Mouse (Mus musculus): ENCODE measurements around the gene Gm8909. TPM values are rescaled to one million over a fixed set of nuclear protein-coding genes. Genes with fewer than 3 reads are reported as not detected.

Gm8909 gene
- 6.7 and 9.6 TPM in 2 replicates for polyA plus RNA-seq (2015; fragmentation: Nextera tagmentation; extraction: Ambion mirVana)

DNA sequence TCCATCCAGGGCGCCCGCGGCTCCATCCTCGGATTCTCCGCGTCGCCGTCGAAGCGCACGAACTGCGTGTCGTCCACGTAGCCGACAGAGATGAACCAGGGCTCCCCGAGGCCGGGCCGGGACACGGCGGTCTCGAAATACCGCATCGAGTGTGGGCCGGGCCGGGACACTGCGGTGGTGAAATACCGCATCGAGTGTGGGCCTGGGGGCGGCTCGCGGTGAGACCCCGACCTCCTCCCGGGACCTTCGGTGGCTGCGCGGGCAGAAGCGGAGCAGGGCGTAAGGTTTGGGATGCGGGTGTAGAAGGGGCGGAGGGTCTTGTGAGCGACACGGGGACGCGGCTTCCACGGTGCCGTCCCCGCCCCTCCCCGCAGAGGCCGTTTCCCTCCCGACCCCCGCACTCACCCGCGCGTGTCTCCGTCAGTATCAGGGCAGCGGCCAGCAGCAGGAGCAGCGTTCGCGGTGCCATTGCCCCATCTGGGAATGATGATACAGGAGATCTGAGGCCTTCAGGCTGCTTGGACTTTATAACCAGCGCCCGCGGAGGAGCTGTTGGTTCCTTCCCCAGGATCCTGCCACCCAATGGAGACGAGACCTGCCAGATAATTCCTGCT lies at the start of gene Gm8909:
Gene Gm8909 (minus strand): TSS at position 499 of the 614 bp plus-strand sequence.
- Histone ChIP-seq H3K27ac (ENCODE audit: low read length) (peak within 1 kb of the TSS; percentile 47; the same call in 1 of the 2 replicates), H3K4me2 (replicated peaks; ENCODE audit: low read depth, low read length) (peak within 1 kb of the TSS; percentile 62), H3K9me3 (ENCODE audit: low read length) (no peaks in the 10 kb centered on the region), H3K36me3 (ENCODE audit: insufficient read depth, low read length) (no peaks in the 10 kb centered on the region), H3K4me3 (ENCODE audit: low read depth, low read length) (peak within 1 kb of the TSS; percentile 53), H3K4me1 (ENCODE audit: insufficient read depth, low read depth, low read length) (no peaks in the 10 kb centered on the region), H3K9ac (replicated peaks; ENCODE audit: low read depth) (peak within 1 kb of the TSS; percentile 36; the same call in 1 of the 2 replicates), H3K27me3 (replicated peaks; ENCODE audit: insufficient read depth, low read length) (no peaks in the 10 kb centered on the region)
- no peak for TF ChIP-seq CTCF (IDR thresholded peaks at IDR 0.05)
- TF ChIP-seq EP300 (IDR thresholded peaks at IDR 0.05): no peak
- whole genome bisulfite sequencing: 2% methylated on average over 45 of the region's 63 CpGs
- DNase-seq (ENCODE audit: low spot score) (no peak), ATAC-seq (peak; percentile 2; the same call in 1 of the 2 replicates)

GRCm38 (mm10) chr17:36215586-36215985 lies 47.2 kb upstream of the Gm8909 start:
- no peaks in the 10 kb centered on the region for H3K9me3 ChIP-seq (ENCODE audit: low read length)
- H3K36me3 ChIP-seq (ENCODE audit: insufficient read depth, low read length): no peaks in the 10 kb centered on the region
- peaks cover 23% of the 10 kb centered on the region for H3K27me3 ChIP-seq (replicated peaks; ENCODE audit: insufficient read depth, low read length)
- H3K27ac ChIP-seq (ENCODE audit: low read length): no peak overlapping the region
- DNase-seq (ENCODE audit: low spot score) (no peak), ATAC-seq (no peak)
- H3K4me1 ChIP-seq (ENCODE audit: insufficient read depth, low read depth, low read length): no peaks in the 10 kb centered on the region
- 7% methylated on average over 20 of the region's 20 CpGs for WGBS
- no peak overlapping the region for H3K9ac ChIP-seq (replicated peaks; ENCODE audit: low read depth)
- H3K4me2 ChIP-seq (replicated peaks; ENCODE audit: low read depth, low read length): no peak overlapping the region
- no peak overlapping the region for H3K4me3 ChIP-seq (ENCODE audit: low read depth, low read length)
- no peak for TF ChIP-seq CTCF (IDR thresholded peaks at IDR 0.05)
- TF ChIP-seq EP300 (IDR thresholded peaks at IDR 0.05): no peak

DNA sequence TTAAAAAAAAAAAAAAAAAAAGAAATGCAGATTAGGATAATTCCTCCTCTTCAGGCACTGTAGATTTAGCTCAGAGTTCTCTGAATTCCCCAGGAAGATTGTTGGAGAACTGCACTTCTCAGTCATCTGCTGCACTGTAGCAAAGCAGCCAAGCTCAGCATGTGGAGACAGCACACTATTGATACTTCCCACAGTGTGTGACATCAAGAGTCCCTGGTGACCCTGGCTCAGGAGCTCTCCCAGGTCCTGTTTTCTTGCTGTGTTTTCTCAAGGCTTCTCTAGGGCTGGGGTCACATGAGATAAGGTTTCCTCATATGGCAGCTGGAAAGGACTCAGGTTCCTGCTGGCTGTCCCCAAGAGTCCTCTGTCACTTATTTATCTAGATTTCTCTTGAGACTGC lies 38.5 kb upstream of the Gm8909 start:
- H3K4me2 ChIP-seq (replicated peaks; ENCODE audit: low read depth, low read length): no peak overlapping the region
- H3K9me3 ChIP-seq (ENCODE audit: low read length): no peaks in the 10 kb centered on the region
- peaks cover 4% of the 10 kb centered on the region; the same call in 1 of the 2 replicates for H3K4me1 ChIP-seq (ENCODE audit: insufficient read depth, low read depth, low read length)
- DNase-seq (ENCODE audit: low spot score) (no peak), ATAC-seq (no peak)
- TF ChIP-seq EP300 (IDR thresholded peaks at IDR 0.05): no peak
- no peak for TF ChIP-seq CTCF (IDR thresholded peaks at IDR 0.05)
- H3K27me3 ChIP-seq (replicated peaks; ENCODE audit: insufficient read depth, low read length): 0 out of 2 replicates have a peak, but pooled peaks cover 7% of the 10 kb centered on the region
- no peak overlapping the region for H3K27ac ChIP-seq (ENCODE audit: low read length)
- no peaks in the 10 kb centered on the region for H3K36me3 ChIP-seq (ENCODE audit: insufficient read depth, low read length)
- no peak overlapping the region for H3K9ac ChIP-seq (replicated peaks; ENCODE audit: low read depth)
- H3K4me3 ChIP-seq (ENCODE audit: low read depth, low read length): no peak overlapping the region

GRCm38 (mm10) chr17:36205862-36206261 lies 37.5 kb upstream of the Gm8909 start:
- H3K27me3 ChIP-seq (replicated peaks; ENCODE audit: insufficient read depth, low read length): 0 out of 2 replicates have a peak, but pooled peaks cover 7% of the 10 kb centered on the region
- peak overlapping the region; percentile 47 for H3K4me3 ChIP-seq (ENCODE audit: low read depth, low read length)
- H3K4me2 ChIP-seq (replicated peaks; ENCODE audit: low read depth, low read length): peak overlapping the region; percentile 85
- no peak overlapping the region for H3K27ac ChIP-seq (ENCODE audit: low read length)
- TF ChIP-seq CTCF (IDR thresholded peaks at IDR 0.05): no peak
- no peak for TF ChIP-seq EP300 (IDR thresholded peaks at IDR 0.05)
- DNase-seq (ENCODE audit: low spot score): no peak
- peaks cover 4% of the 10 kb centered on the region; the same call in 1 of the 2 replicates for H3K4me1 ChIP-seq (ENCODE audit: insufficient read depth, low read depth, low read length)
- no peaks in the 10 kb centered on the region for H3K36me3 ChIP-seq (ENCODE audit: insufficient read depth, low read length)
- WGBS: under 1% methylated on average over 40 of the region's 41 CpGs
- H3K9me3 ChIP-seq (ENCODE audit: low read length): no peaks in the 10 kb centered on the region
- ATAC-seq: peak; percentile 38
- peak overlapping the region; percentile 2; the same call in 1 of the 2 replicates for H3K9ac ChIP-seq (replicated peaks; ENCODE audit: low read depth)

DNA sequence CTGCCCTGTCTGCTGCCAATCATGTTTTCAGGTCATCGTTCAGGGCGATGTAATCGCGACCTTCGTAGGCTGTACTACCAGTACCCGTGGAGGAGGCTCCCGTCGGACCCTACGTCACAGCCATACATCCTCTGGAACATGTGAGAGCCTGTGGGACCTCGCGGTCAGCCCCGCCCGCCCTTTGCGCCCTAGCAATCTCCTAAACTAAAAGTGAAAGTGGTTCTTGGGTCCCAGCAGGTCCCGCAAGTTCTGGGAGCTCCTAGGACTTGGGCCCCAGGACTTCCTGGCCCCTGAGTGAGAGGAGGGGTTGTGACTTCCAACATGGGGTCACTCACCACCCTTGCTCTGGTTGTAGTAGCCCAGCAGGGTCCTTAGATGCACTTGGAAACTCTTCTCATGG lies 37.1 kb upstream of the Gm8909 start:
- peak overlapping the region; percentile 47 for H3K4me3 ChIP-seq (ENCODE audit: low read depth, low read length)
- peak; percentile 84 for ATAC-seq
- no peak for TF ChIP-seq CTCF (IDR thresholded peaks at IDR 0.05)
- no peak for TF ChIP-seq EP300 (IDR thresholded peaks at IDR 0.05)
- H3K27ac ChIP-seq (ENCODE audit: low read length): no peak overlapping the region
- DNase-seq (ENCODE audit: low spot score): peak; percentile 65
- peak overlapping the region; percentile 2; the same call in 1 of the 2 replicates for H3K9ac ChIP-seq (replicated peaks; ENCODE audit: low read depth)
- H3K4me2 ChIP-seq (replicated peaks; ENCODE audit: low read depth, low read length): peak overlapping the region; percentile 85
- H3K4me1 ChIP-seq (ENCODE audit: insufficient read depth, low read depth, low read length): peaks cover 4% of the 10 kb centered on the region; the same call in 1 of the 2 replicates
- H3K9me3 ChIP-seq (ENCODE audit: low read length): no peaks in the 10 kb centered on the region
- H3K36me3 ChIP-seq (ENCODE audit: insufficient read depth, low read length): no peaks in the 10 kb centered on the region
- H3K27me3 ChIP-seq (replicated peaks; ENCODE audit: insufficient read depth, low read length): 0 out of 2 replicates have a peak, but pooled peaks cover 7% of the 10 kb centered on the region
- WGBS: 1% methylated on average over 15 of the region's 15 CpGs

GRCm38 (mm10) chr17:36201851-36202250 lies 33.5 kb upstream of the Gm8909 start:
- 0 out of 2 replicates have a peak, but pooled peaks cover 7% of the 10 kb centered on the region for H3K27me3 ChIP-seq (replicated peaks; ENCODE audit: insufficient read depth, low read length)
- no peak overlapping the region for H3K27ac ChIP-seq (ENCODE audit: low read length)
- H3K4me1 ChIP-seq (ENCODE audit: insufficient read depth, low read depth, low read length): peaks cover 4% of the 10 kb centered on the region; the same call in 1 of the 2 replicates
- ATAC-seq: no peak
- H3K36me3 ChIP-seq (ENCODE audit: insufficient read depth, low read length): no peaks in the 10 kb centered on the region
- no peak for DNase-seq (ENCODE audit: low spot score)
- no peak overlapping the region for H3K4me3 ChIP-seq (ENCODE audit: low read depth, low read length)
- no peak overlapping the region for H3K9ac ChIP-seq (replicated peaks; ENCODE audit: low read depth)
- TF ChIP-seq CTCF (IDR thresholded peaks at IDR 0.05): no peak
- 87% methylated on average over 2 of the region's 2 CpGs for WGBS
- H3K4me2 ChIP-seq (replicated peaks; ENCODE audit: low read depth, low read length): no peak overlapping the region
- H3K9me3 ChIP-seq (ENCODE audit: low read length): no peaks in the 10 kb centered on the region
